Mouse (Mus musculus) small intestine, adult 2 months (tissue): ENCODE data around the gene Ovol3.
"Not testable (repeated sequence)": the region's sequence is repeated elsewhere in the genome, so short reads cannot be mapped to it uniquely, and the experiment has no call there.

ENCODE experiments used
- CTCF ChIP-seq: fragments of 200-500 bp; IDR thresholded peaks from 2 replicates; pipeline ENCODE4 v1.5.1; 2012; ENCODE audit warnings: low read depth, mild to moderate bottlenecking, control low read depth, inconsistent platforms, low read length, moderate library complexity, mixed read lengths; ENCODE audit not compliant: insufficient replicate concordance, insufficient read length; ENCODE audit errors: extremely low read depth
- POLR2A ChIP-seq: fragments of 200-500 bp; IDR thresholded peaks from 2 replicates; pipeline ENCODE4 v1.6.1; 2012; ENCODE audit warnings: low read depth, mild to moderate bottlenecking, control low read depth, inconsistent platforms, low read length, moderate library complexity

- not testable (repeated sequence) for TF ChIP-seq CTCF, POLR2A
Measured at GRCm38 (mm10) chr7:30206364-30206763, 29.2 kb downstream of the Ovol3 start.
